Mouse (Mus musculus): ENCODE data around the gene Ulk3.

The Ulk3 gene

GRCm38 (mm10) chr9:57644944-57645893 lies 56.0 kb downstream of the Ulk3 start:
- DNase-seq, result peak; percentile 93

All from spleen, adult 18-20 months (tissue).